Mouse (Mus musculus) bone marrow, adult 2 months (tissue): ENCODE measurements at regions not wholly inside any gene's neighbourhood (a gene's known extent, or its start where the extent isn't known, plus 50 kb on each side); places are given as distances from the start of the nearest gene placed in this dataset.

Experiments used
- H3K27ac ChIP-seq: fragments of 200-500 bp; 2 replicates; pipeline ENCODE4 v1.5.1; 2012; ENCODE audit warnings: low read depth, mild to moderate bottlenecking, control low read depth, inconsistent platforms, low read length; ENCODE audit not compliant: control insufficient read depth, poor library complexity, insufficient read depth
- H3K4me1 ChIP-seq: fragments of 200-500 bp; 2 replicates; pipeline ENCODE4 v1.6.1; 2011; ENCODE audit warnings: low read length; ENCODE audit not compliant: control insufficient read depth, insufficient read depth
- H3K4me3 ChIP-seq: fragments of 200-500 bp; replicated peaks from 2 replicates; pipeline ENCODE3; 2011; ENCODE audit warnings: mild to moderate bottlenecking, low read depth, low read length, control low read depth; ENCODE audit not compliant: control insufficient read depth
- CTCF ChIP-seq: fragments of 200-500 bp; IDR thresholded peaks from 2 replicates; pipeline ENCODE4 v1.5.1; 2011; ENCODE audit warnings: low read length, control low read depth; ENCODE audit not compliant: control insufficient read depth, insufficient read depth
- POLR2A ChIP-seq: fragments of 200-500 bp; IDR thresholded peaks from 2 replicates; pipeline ENCODE4 v1.6.1; 2011; ENCODE audit warnings: low read depth, mild to moderate bottlenecking, control low read depth, low read length, borderline replicate concordance; ENCODE audit not compliant: control insufficient read depth
- WGBS: fragments of 180-500 bp; shearing (Covaris S2); methylation state at CpG from one replicate; pipeline ENCODE4 v1.1.7; 2018; 5-methylcytosine and 5-hydroxymethylcytosine counted together

- WGBS: 7% methylated on average over 18 of the region's 18 CpGs
- Histone ChIP-seq H3K4me3 (no peak overlapping the region), H3K4me1 (no peaks in the 10 kb centered on the region), H3K27ac (no peak overlapping the region)
- TF ChIP-seq CTCF (no peak), POLR2A (no peak)
Observed at GRCm38 (mm10) chr10:111101901-111102761, 62.4 kb upstream of the Osbpl8 start.

- no peak overlapping the region for H3K4me3 ChIP-seq
- no peak overlapping the region for H3K27ac ChIP-seq
- no peaks in the 10 kb centered on the region for H3K4me1 ChIP-seq
- WGBS: 32% methylated on average over 7 of the region's 7 CpGs
- TF ChIP-seq POLR2A (no peak), CTCF (peak; percentile 53)
Observed at GRCm38 (mm10) chr10:111099812-111100464, 64.6 kb upstream of the Osbpl8 start.

- Histone ChIP-seq H3K27ac (no peak overlapping the region), H3K4me3 (no peak overlapping the region), H3K4me1 (no peaks in the 10 kb centered on the region)
- whole genome bisulfite sequencing: 82% methylated on average over 5 of the region's 5 CpGs
- no peak for TF ChIP-seq CTCF
- TF ChIP-seq POLR2A: no peak
Observed at GRCm38 (mm10) chr10:111099059-111099811, 65.3 kb upstream of the Osbpl8 start.

- Histone ChIP-seq H3K27ac (no peak overlapping the region), H3K4me1 (no peaks in the 10 kb centered on the region), H3K4me3 (no peak overlapping the region)
- WGBS: 80% methylated on average over 5 of the region's 5 CpGs
- TF ChIP-seq CTCF: no peak
- no peak for TF ChIP-seq POLR2A
Observed at GRCm38 (mm10) chr10:111097245-111097644, 67.3 kb upstream of the Osbpl8 start.

- 85% methylated on average over 6 of the region's 6 CpGs for WGBS
- no peak overlapping the region for H3K4me3 ChIP-seq
- no peaks in the 10 kb centered on the region for H3K4me1 ChIP-seq
- H3K27ac ChIP-seq: no peak overlapping the region
- TF ChIP-seq CTCF (no peak), POLR2A (no peak)
Observed at GRCm38 (mm10) chr10:111096811-111097210, 67.7 kb upstream of the Osbpl8 start.

GRCm38 (mm10) chr10:111094405-111094804 is 70.1 kb upstream of the Osbpl8 start:
- H3K4me3 ChIP-seq: no peak overlapping the region
- no peaks in the 10 kb centered on the region for H3K4me1 ChIP-seq
- no peak for TF ChIP-seq POLR2A
- TF ChIP-seq CTCF: no peak
- WGBS: 69% methylated on average over 9 of the region's 9 CpGs
- no peak overlapping the region for H3K27ac ChIP-seq

GRCm38 (mm10) chr10:111089382-111089781 is 75.2 kb upstream of the Osbpl8 start:
- TF ChIP-seq CTCF: no peak
- TF ChIP-seq POLR2A: no peak
- WGBS: 45% methylated on average over 5 of the region's 5 CpGs
- Histone ChIP-seq H3K27ac (no peak overlapping the region), H3K4me3 (no peak overlapping the region), H3K4me1 (no peaks in the 10 kb centered on the region)

GRCm38 (mm10) chr10:111085561-111085960 is 75.6 kb upstream of the Zdhhc17 start:
- Histone ChIP-seq H3K27ac (no peak overlapping the region), H3K4me3 (no peak overlapping the region), H3K4me1 (no peaks in the 10 kb centered on the region)
- TF ChIP-seq CTCF: no peak
- TF ChIP-seq POLR2A: no peak
- 68% methylated on average over 8 of the region's 8 CpGs for WGBS
